ENCODE assay signal across 8 mouse cellular contexts in genomic region chr17:8310838-8311614, GRCm38 (mm10). TPM values are rescaled to one million over a fixed set of nuclear protein-coding genes. Genes with fewer than 3 reads are reported as not detected.
DNase-seq lines count a peak whose midpoint lies in the region; ATAC-seq and TF ChIP-seq lines count a peak whose summit lies in the region.

Sft2d1 (plus strand) TSS chr17:8311102.

- H3K9me3 ChIP-seq in heart, embryonic 11.5 days (replicated peaks; ENCODE audit: control insufficient read depth, low read length) = no peaks in the 10 kb centered on the region
- H3K9me3 ChIP-seq in kidney, embryonic 16.5 days (ENCODE audit: low read length) = no peaks in the 10 kb centered on the region

- 0 out of 2 replicates have a peak, but pooled peaks have one; percentile 10 for TF ChIP-seq POLR2A in liver, adult 2 months (IDR thresholded peaks at IDR 0.05; ENCODE audit: extremely low read depth, insufficient read depth, low read length)
- TF ChIP-seq POLR2A in myocyte (IDR thresholded peaks at IDR 0.05; ENCODE audit: insufficient read length, low read depth) = peak; percentile 87

- DNase-seq in B cell, adult 2 months = peak; percentile 97 to 98
- DNase-seq in brain, adult 2 months (ENCODE audit: low read depth, low spot score) = peak; percentile 98
- peak; percentile 83 for DNase-seq in liver, adult 2 months (ENCODE audit: extremely low read depth, low read depth, low spot score)
- peak; percentile 96 for DNase-seq in splenic B cell, adult 2 months (ENCODE audit: low read depth, low spot score)

- under 1% methylated on average over 48 of the region's 54 CpGs for WGBS in heart, embryonic 11.5 days (ENCODE audit: insufficient replicate concordance)
- 0% methylated on average over 51 of the region's 54 CpGs for WGBS in kidney, embryonic 16.5 days
- WGBS in liver, adult 2 months = under 1% methylated on average over 54 of the region's 54 CpGs

- ATAC-seq in erythroblast, adult 5-6 weeks (replicated peaks; ENCODE audit: low FRiP score, poor library complexity, severe bottlenecking) = peak; percentile 97
- peak; percentile 94 for ATAC-seq in heart, embryonic 11.5 days (replicated peaks; ENCODE audit: insufficient number of reproducible peaks, low FRiP score, low TSS enrichment)
- peak; percentile 96 for ATAC-seq in kidney, embryonic 16.5 days (ENCODE audit: low FRiP score, low TSS enrichment)

- H3K79me2 ChIP-seq in liver, adult 2 months (ENCODE audit: control insufficient read depth, insufficient read depth, low read length) = peaks cover 32% of the 10 kb centered on the region
- H3K79me2 ChIP-seq in myocyte (ENCODE audit: control insufficient read depth, insufficient read depth) = peaks cover 48% of the 10 kb centered on the region

- H3K27me3 ChIP-seq in heart, embryonic 11.5 days (ENCODE audit: control insufficient read depth, insufficient read depth, low read length) = no peaks in the 10 kb centered on the region
- H3K27me3 ChIP-seq in kidney, embryonic 16.5 days (ENCODE audit: insufficient read depth, low read length) = no peaks in the 10 kb centered on the region
- H3K27me3 ChIP-seq in liver, adult 2 months (ENCODE audit: control insufficient read depth, insufficient read depth, low read length) = no peaks in the 10 kb centered on the region
- no peaks in the 10 kb centered on the region for H3K27me3 ChIP-seq in myocyte (ENCODE audit: control insufficient read depth, insufficient read depth, insufficient read length)
- no peaks in the 10 kb centered on the region for H3K27me3 ChIP-seq in splenic B cell, adult 2 months (ENCODE audit: control insufficient read depth, insufficient read depth, low read length, poor library complexity, severe bottlenecking)

- H3ac ChIP-seq in myocyte (ENCODE audit: control insufficient read depth, insufficient read length) = peak within 1 kb of the TSS; percentile 61

- peak within 1 kb of the TSS; percentile 81 for H3K9ac ChIP-seq in heart, embryonic 11.5 days (ENCODE audit: low read depth, low read length)
- peak within 1 kb of the TSS; percentile 68 for H3K9ac ChIP-seq in kidney, embryonic 16.5 days (replicated peaks; ENCODE audit: low read length)
- H3K9ac ChIP-seq in liver, adult 2 months (ENCODE audit: low read depth, low read length) = peak within 1 kb of the TSS; percentile 97

- peak within 1 kb of the TSS; percentile 75 for H3K4me2 ChIP-seq in heart, embryonic 11.5 days
- peak within 1 kb of the TSS; percentile 71 for H3K4me2 ChIP-seq in kidney, embryonic 16.5 days (replicated peaks; ENCODE audit: low read depth, low read length)
- peak within 1 kb of the TSS; percentile 96 for H3K4me2 ChIP-seq in myocyte (ENCODE audit: low read depth)

- peak within 1 kb of the TSS; percentile 70; the same call in 1 of the 2 replicates for H3K27ac ChIP-seq in heart, embryonic 11.5 days (ENCODE audit: low read depth, low read length)
- peak within 1 kb of the TSS; percentile 84 for H3K27ac ChIP-seq in kidney, embryonic 16.5 days (ENCODE audit: low read length)
- peak within 1 kb of the TSS; percentile 92 for H3K27ac ChIP-seq in liver, adult 2 months (replicated peaks; ENCODE audit: insufficient read depth, low read depth, low read length)

- peak within 1 kb of the TSS; percentile 86 for H3K4me3 ChIP-seq in heart, embryonic 11.5 days (ENCODE audit: low read depth, low read length)
- peak within 1 kb of the TSS; percentile 58 for H3K4me3 ChIP-seq in kidney, embryonic 16.5 days (ENCODE audit: low read length)
- peak within 1 kb of the TSS; percentile 98 for H3K4me3 ChIP-seq in liver, adult 2 months (ENCODE audit: insufficient read depth, low read depth, low read length)
- H3K4me3 ChIP-seq in myocyte = peak within 1 kb of the TSS; percentile 58

- H3K4me1 ChIP-seq in heart, embryonic 11.5 days (ENCODE audit: control insufficient read depth, insufficient read depth, low read length) = peaks cover 11% of the 10 kb centered on the region
- peaks cover 14% of the 10 kb centered on the region for H3K4me1 ChIP-seq in kidney, embryonic 16.5 days (ENCODE audit: insufficient read depth, low read length)
- H3K4me1 ChIP-seq in liver, adult 2 months (ENCODE audit: control insufficient read depth, insufficient read depth, low read length) = peaks cover 22% of the 10 kb centered on the region

- TF ChIP-seq CTCF in liver, adult 2 months (IDR thresholded peaks at IDR 0.05; ENCODE audit: low read depth, low read length) = no peak

- no peaks in the 10 kb centered on the region for H3K36me3 ChIP-seq in heart, embryonic 11.5 days (ENCODE audit: control insufficient read depth, insufficient read depth, low read length)
- H3K36me3 ChIP-seq in kidney, embryonic 16.5 days (ENCODE audit: insufficient read depth, low read length) = no peaks in the 10 kb centered on the region
- no peaks in the 10 kb centered on the region for H3K36me3 ChIP-seq in liver, adult 2 months (ENCODE audit: control insufficient read depth, insufficient read depth, low read length)
- H3K36me3 ChIP-seq in myocyte (ENCODE audit: control insufficient read depth, insufficient read depth) = no peaks in the 10 kb centered on the region
- no peaks in the 10 kb centered on the region for H3K36me3 ChIP-seq in splenic B cell, adult 2 months (ENCODE audit: control insufficient read depth, insufficient read depth, low read length, poor library complexity, severe bottlenecking)

TF ChIP-seq in myocyte, 11 proteins besides CTCF, POLR2A, EP300 and RAD21:
- TF ChIP-seq TCF3 (IDR thresholded peaks at IDR 0.05; ENCODE audit: insufficient read length, low read depth) = no peak
- no peak for TF ChIP-seq MYOD1 (IDR thresholded peaks at IDR 0.05; ENCODE audit: control insufficient read depth in 1 of 3, insufficient read length in 2 of 3, low read depth in 2 of 3)
- no peak for TF ChIP-seq TCF12 (IDR thresholded peaks at IDR 0.05; ENCODE audit: insufficient read depth, poor library complexity, severe bottlenecking)
- no peak for TF ChIP-seq MAX (IDR thresholded peaks at IDR 0.05; ENCODE audit: low read depth)
- TF ChIP-seq USF1 (IDR thresholded peaks at IDR 0.05; ENCODE audit: low read depth) = no peak
- peak; percentile 95 for TF ChIP-seq POLR2AphosphoS2 (IDR thresholded peaks at IDR 0.05; ENCODE audit: insufficient read length, low read depth)
- TF ChIP-seq CEBPB (IDR thresholded peaks at IDR 0.05; ENCODE audit: insufficient read depth, poor library complexity, severe bottlenecking) = peak; percentile 41; the same call in 1 of the 2 replicates
- TF ChIP-seq REST (IDR thresholded peaks at IDR 0.05; ENCODE audit: insufficient read depth, insufficient read length) = peak; percentile 13
- TF ChIP-seq SRF (IDR thresholded peaks at IDR 0.05; ENCODE audit: control insufficient read depth, insufficient read length, low read depth) = no peak

RNA-seq across cellular contexts. Expression of gene Sft2d1, which starts in this region (rescaled TPM):
- total RNA-seq in erythroblast, adult 5-6 weeks (2015; ENCODE audit: low replicate concordance) = 94.7 and 111 TPM in 2 replicates
- 8.0 and 8.2 TPM in 2 replicates for total RNA-seq in erythroblast, adult 5-6 weeks (2017; ENCODE audit: low replicate concordance)
- 66.9 and 71.5 TPM in 2 replicates for polyA plus RNA-seq in heart, embryonic 11.5 days (2014; fragmentation: Nextera tagmentation; extraction: Ambion mirVana)
- 76.4 and 93.9 TPM in 2 replicates for polyA plus RNA-seq in kidney, embryonic 16.5 days (2015; fragmentation: Nextera tagmentation; extraction: Ambion mirVana)
- 58.4 and 59.7 TPM in 2 replicates for total RNA-seq in liver, adult 2 months (2014; rRNA removed)
- polyA plus RNA-seq in liver, adult 2 months (2012; rRNA removed) = 53.7 and 67.4 TPM in 2 replicates
- 56.2 TPM for polyA plus RNA-seq in myocyte (2012; fragmentation: generic; extraction: Trizol)

Comparison
In these comparisons a context has a peak if more than half of its experiments do, and no peak if none do; other contexts are left out.
1. Peak in every context shown above with its lines: DNase-seq, ATAC-seq, H3K4me3 ChIP-seq and H3K27ac ChIP-seq.